Mouse (Mus musculus): Measurements from ENCODE around the gene Klk10. TPM values are rescaled to one million over a fixed set of nuclear protein-coding genes. Genes with fewer than 3 reads are reported as not detected.

Gene Klk10
- 0.58 and 2.3 TPM in 2 replicates for polyA plus RNA-seq (2015; fragmentation: Nextera tagmentation; extraction: Ambion mirVana)

DNA sequence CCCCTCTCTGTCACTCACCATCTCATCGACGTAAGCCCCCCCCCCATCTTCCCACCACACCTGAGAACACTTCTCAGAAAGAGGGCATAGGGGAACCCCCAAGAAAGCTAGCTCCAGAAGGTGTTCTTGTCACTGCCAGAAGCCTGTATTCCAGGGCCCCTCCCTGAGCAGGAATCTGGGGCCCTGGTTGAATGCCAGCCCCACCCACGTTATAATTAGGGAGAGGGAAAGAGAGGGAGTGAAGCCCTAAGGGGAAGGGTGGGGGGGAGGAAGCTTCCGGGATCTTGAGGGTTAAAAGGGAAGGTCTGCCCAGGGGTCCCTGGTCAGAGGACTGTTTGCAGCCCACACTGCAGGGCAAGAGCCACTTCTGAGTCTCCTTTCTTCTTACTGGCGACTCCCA lies at the start of gene Klk10:
Gene Klk10 (plus strand): TSS at position 290 of the 400 bp plus-strand sequence.
- Histone ChIP-seq H3K4me2 (no peak within 1 kb of the TSS), H3K36me3 (no peaks in the 10 kb centered on the region), H3K4me1 (peaks cover 13% of the 10 kb centered on the region), H3K27me3 (peaks cover 9% of the 10 kb centered on the region), H3K9ac (no peak within 1 kb of the TSS), H3K4me3 (replicated peaks) (no peak within 1 kb of the TSS), H3K9me3 (replicated peaks) (no peaks in the 10 kb centered on the region), H3K27ac (no peak within 1 kb of the TSS)
- WGBS = 52% methylated on average over 5 of the region's 5 CpGs
- no peak for ATAC-seq (replicated peaks; ENCODE audit: low FRiP score)

DNA sequence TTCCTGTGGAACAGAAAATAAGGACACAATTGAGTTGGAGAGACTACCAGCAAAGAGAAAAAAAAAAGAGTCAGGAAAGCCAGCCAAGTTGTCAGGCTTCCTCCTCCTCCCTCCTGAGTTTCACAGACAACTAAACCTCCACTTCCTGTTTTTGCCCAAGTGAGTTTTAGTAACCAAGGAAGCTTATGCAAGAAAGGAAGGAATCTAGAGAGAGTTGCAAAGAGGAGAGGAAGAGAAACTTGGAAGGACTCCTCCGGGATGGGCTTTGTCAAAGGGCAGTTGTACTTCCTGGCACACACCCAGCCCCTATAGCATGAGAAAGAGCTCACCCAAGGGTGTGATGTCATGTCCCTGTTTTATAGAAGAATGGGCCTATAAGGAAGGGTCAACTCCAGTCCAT lies 33.0 kb upstream of the Klk10 start:
- Histone ChIP-seq H3K27me3 (no peaks in the 10 kb centered on the region), H3K27ac (no peak overlapping the region), H3K4me2 (no peak overlapping the region), H3K36me3 (no peaks in the 10 kb centered on the region), H3K4me1 (no peaks in the 10 kb centered on the region), H3K4me3 (replicated peaks) (no peak overlapping the region), H3K9me3 (replicated peaks) (no peaks in the 10 kb centered on the region), H3K9ac (no peak overlapping the region)
- no peak for ATAC-seq (replicated peaks; ENCODE audit: low FRiP score)
- 71% methylated on average over 1 of the region's 1 CpGs for WGBS

DNA sequence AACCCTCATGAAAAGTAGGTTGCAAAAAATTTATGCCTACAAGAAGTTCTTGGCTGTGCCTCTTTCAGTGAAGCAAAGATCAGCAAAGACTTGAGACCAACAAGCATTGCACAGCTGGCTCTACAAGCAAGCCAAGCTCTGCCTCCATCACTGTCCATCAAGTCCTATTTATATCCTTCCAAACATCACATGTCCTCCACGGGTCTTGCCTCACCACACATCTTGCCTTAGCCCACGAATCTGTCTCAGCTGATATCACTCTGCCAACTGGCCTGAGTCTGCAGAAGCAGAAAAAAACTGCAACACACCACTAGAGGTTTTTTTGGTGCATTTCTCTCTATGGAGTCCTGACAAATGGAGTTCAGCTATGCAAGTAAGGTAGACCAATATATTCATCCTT lies 28.0 kb upstream of the Klk10 start:
- no peak overlapping the region for H3K4me3 ChIP-seq (replicated peaks)
- no peak for ATAC-seq (replicated peaks; ENCODE audit: low FRiP score)
- WGBS = 62% methylated on average over 2 of the region's 2 CpGs
- H3K4me1 ChIP-seq = no peaks in the 10 kb centered on the region
- H3K9me3 ChIP-seq (replicated peaks) = no peaks in the 10 kb centered on the region
- no peak overlapping the region for H3K27ac ChIP-seq
- H3K9ac ChIP-seq = no peak overlapping the region
- H3K27me3 ChIP-seq = no peaks in the 10 kb centered on the region
- no peak overlapping the region for H3K4me2 ChIP-seq
- H3K36me3 ChIP-seq = no peaks in the 10 kb centered on the region

DNA sequence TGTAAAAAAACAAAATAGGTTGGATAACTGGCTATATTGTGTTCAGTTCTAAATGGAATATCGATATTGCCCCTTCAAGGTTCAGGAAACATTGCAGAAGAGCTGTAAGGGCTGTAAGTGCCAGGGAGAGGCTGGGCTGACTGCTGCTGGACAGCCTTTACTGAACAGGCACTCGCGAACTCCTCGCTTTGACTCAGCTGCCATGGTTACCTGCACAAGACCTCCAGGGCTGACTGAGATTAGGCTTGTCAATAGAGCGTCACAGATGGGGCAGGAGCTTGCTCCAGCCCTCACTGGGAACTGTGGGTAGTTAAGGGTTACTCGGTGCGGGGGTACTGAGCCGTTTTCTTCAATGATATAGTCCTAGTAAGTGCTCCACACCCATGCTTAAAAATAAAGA lies 14.4 kb upstream of the Klk10 start:
- no peaks in the 10 kb centered on the region for H3K4me1 ChIP-seq
- H3K27me3 ChIP-seq = no peaks in the 10 kb centered on the region
- 54% methylated on average over 8 of the region's 8 CpGs for WGBS
- no peak overlapping the region for H3K4me2 ChIP-seq
- H3K36me3 ChIP-seq = no peaks in the 10 kb centered on the region
- H3K27ac ChIP-seq = no peak overlapping the region
- no peak for ATAC-seq (replicated peaks; ENCODE audit: low FRiP score)
- no peaks in the 10 kb centered on the region for H3K9me3 ChIP-seq (replicated peaks)
- H3K4me3 ChIP-seq (replicated peaks) = no peak overlapping the region
- H3K9ac ChIP-seq = no peak overlapping the region

DNA sequence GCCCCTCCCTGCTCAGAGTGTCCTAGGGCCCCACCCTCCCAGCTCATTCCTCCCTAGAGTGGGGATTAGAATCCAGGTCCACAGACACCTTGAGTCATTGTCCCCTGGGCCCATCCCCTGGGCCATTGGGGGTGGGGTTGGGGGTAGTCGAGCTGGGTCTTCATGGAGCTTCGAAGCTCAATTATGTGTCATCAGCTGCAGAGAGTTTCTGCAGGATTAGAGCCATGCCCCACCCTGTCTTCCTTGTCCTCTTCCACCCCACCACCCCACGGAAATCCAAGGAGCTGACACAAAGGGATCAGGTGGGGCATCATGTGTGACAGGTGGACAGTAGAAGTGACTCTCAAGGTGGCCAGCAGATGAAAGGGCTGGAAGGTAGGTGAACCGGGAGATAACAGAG lies 12.2 kb upstream of the Klk10 start, which contains the start of gene Klk12:
Gene Klk12 (plus strand): TSS at position 301 of the 400 bp plus-strand sequence.
- Histone ChIP-seq H3K27me3 (no peaks in the 10 kb centered on the region), H3K9me3 (replicated peaks) (no peaks in the 10 kb centered on the region), H3K4me1 (no peaks in the 10 kb centered on the region), H3K4me3 (replicated peaks) (no peak within 1 kb of the TSS), H3K4me2 (no peak within 1 kb of the TSS), H3K27ac (no peak within 1 kb of the TSS), H3K9ac (no peak within 1 kb of the TSS), H3K36me3 (no peaks in the 10 kb centered on the region)
- no peak for ATAC-seq (replicated peaks; ENCODE audit: low FRiP score)
- WGBS = 79% methylated on average over 4 of the region's 4 CpGs

DNA sequence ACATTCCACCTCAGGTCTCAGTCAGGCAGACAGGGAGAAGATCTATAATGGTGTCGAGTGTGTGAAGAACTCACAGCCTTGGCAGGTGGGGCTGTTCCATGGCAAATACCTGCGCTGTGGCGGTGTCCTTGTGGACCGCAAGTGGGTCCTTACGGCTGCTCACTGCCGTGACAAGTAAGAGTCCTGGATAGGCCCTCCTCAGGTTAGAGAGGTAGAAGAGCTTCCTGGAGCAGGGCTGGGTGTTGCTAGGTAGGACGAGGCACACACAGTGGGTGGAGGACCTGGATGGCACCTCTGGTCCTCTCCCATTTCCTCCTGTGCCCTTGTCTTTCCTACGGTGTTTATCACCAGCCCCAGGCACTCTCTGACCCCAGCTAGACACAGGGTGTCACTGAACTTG lies 11.2 kb upstream of the Klk10 start:
- Histone ChIP-seq H3K27me3 (no peaks in the 10 kb centered on the region), H3K27ac (no peak overlapping the region), H3K9me3 (replicated peaks) (no peaks in the 10 kb centered on the region), H3K4me1 (no peaks in the 10 kb centered on the region), H3K4me2 (no peak overlapping the region), H3K9ac (no peak overlapping the region), H3K36me3 (no peaks in the 10 kb centered on the region), H3K4me3 (replicated peaks) (no peak overlapping the region)
- ATAC-seq (replicated peaks; ENCODE audit: low FRiP score) = no peak
- 87% methylated on average over 8 of the region's 8 CpGs for WGBS

DNA sequence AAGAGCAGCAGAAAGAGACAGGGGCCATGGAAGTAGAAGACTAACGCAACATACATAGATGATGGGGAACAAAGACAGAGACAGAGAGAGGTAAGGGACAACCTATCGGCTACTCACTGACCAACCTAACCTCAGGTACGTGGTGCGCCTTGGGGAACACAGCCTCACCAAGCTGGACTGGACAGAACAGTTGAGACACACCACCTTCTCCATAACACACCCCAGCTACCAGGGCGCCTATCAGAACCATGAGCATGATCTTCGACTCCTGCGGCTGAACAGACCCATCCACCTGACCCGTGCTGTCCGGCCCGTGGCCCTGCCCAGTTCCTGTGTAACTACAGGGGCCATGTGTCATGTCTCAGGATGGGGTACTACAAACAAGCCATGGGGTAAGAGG lies 10.1 kb upstream of the Klk10 start:
- H3K4me1 ChIP-seq = 0 out of 2 replicates have a peak, but pooled peaks cover 2% of the 10 kb centered on the region
- no peaks in the 10 kb centered on the region for H3K27me3 ChIP-seq
- WGBS = 98% methylated on average over 10 of the region's 10 CpGs
- no peak overlapping the region for H3K9ac ChIP-seq
- H3K9me3 ChIP-seq (replicated peaks) = no peaks in the 10 kb centered on the region
- no peak for ATAC-seq (replicated peaks; ENCODE audit: low FRiP score)
- H3K4me3 ChIP-seq (replicated peaks) = no peak overlapping the region
- no peaks in the 10 kb centered on the region for H3K36me3 ChIP-seq
- H3K27ac ChIP-seq = no peak overlapping the region
- no peak overlapping the region for H3K4me2 ChIP-seq

DNA sequence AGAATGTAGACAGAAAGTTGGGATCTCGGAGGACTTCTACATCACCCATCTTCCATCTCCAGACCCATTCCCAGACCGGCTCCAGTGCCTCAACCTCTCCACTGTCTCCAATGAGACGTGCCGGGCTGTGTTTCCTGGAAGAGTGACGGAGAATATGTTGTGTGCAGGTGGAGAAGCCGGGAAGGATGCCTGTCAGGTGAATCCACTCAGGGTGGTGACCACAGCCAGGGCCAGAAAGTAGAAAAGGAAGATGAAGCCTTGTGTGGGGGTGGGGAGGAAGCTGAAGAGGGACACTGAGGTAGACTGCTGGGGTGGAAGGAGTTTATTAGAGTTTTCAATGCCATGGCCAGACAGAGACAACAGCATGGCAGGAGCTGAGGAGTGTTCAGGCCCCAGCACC lies 8.9 kb upstream of the Klk10 start:
- H3K9me3 ChIP-seq (replicated peaks) = no peaks in the 10 kb centered on the region
- H3K4me2 ChIP-seq = no peak overlapping the region
- H3K36me3 ChIP-seq = no peaks in the 10 kb centered on the region
- 86% methylated on average over 6 of the region's 6 CpGs for WGBS
- no peak overlapping the region for H3K4me3 ChIP-seq (replicated peaks)
- ATAC-seq (replicated peaks; ENCODE audit: low FRiP score) = no peak
- no peak overlapping the region for H3K9ac ChIP-seq
- H3K27ac ChIP-seq = no peak overlapping the region
- 0 out of 2 replicates have a peak, but pooled peaks cover 2% of the 10 kb centered on the region for H3K4me1 ChIP-seq
- no peaks in the 10 kb centered on the region for H3K27me3 ChIP-seq

DNA sequence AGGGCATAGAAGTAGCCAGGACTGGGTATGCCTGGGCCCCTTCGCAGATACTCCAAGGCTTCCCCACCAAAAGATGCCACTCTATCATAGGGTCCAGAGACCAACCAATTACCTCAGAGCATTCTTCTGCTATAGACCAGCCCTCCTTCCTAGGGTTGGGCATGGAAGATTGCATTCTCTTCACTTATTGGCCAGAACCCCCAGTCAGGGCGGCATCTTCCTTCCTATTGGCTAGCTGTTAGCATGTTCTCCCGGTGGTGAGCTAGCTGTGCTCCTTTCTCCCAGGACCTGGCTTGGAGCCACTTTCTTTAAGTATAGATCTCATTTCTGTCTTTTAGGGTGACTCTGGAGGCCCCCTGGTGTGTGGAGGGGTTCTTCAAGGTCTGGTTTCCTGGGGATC lies 7.9 kb upstream of the Klk10 start:
- no peaks in the 10 kb centered on the region for H3K27me3 ChIP-seq
- H3K4me1 ChIP-seq = 0 out of 2 replicates have a peak, but pooled peaks cover 2% of the 10 kb centered on the region
- no peaks in the 10 kb centered on the region for H3K36me3 ChIP-seq
- ATAC-seq (replicated peaks; ENCODE audit: low FRiP score) = no peak
- H3K4me2 ChIP-seq = no peak overlapping the region
- H3K27ac ChIP-seq = no peak overlapping the region
- no peak overlapping the region for H3K9ac ChIP-seq
- no peaks in the 10 kb centered on the region for H3K9me3 ChIP-seq (replicated peaks)
- WGBS = 81% methylated on average over 3 of the region's 3 CpGs
- H3K4me3 ChIP-seq (replicated peaks) = no peak overlapping the region

DNA sequence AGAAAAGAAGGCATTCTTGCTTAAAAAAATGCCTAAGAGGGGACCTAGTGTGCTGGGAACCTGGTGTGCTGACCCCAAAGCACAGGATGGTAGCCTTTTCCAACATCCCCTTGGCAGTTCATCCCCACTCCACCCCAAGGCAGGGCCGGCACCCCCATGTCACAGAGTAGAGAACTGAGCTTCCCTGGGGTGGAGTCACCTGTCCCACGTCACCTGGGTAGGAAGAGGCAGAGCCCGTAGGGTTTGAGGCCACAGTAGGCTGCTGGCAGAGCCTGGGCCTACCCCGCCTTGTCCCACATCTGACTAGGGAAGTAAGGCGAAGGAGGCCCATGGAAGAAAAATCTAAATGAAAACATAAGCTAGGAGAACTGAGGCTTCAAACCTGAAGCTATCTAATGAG lies 6.5 kb upstream of the Klk10 start, which contains the start of gene Klk11:
Gene Klk11 (plus strand): TSS at position 241 of the 400 bp plus-strand sequence.
- Histone ChIP-seq H3K4me1 (0 out of 2 replicates have a peak, but pooled peaks cover 2% of the 10 kb centered on the region), H3K4me2 (no peak within 1 kb of the TSS), H3K36me3 (no peaks in the 10 kb centered on the region), H3K27me3 (no peaks in the 10 kb centered on the region), H3K9me3 (replicated peaks) (no peaks in the 10 kb centered on the region), H3K9ac (no peak within 1 kb of the TSS), H3K4me3 (replicated peaks) (no peak within 1 kb of the TSS), H3K27ac (no peak within 1 kb of the TSS)
- ATAC-seq (replicated peaks; ENCODE audit: low FRiP score) = no peak
- WGBS = 92% methylated on average over 5 of the region's 5 CpGs

DNA sequence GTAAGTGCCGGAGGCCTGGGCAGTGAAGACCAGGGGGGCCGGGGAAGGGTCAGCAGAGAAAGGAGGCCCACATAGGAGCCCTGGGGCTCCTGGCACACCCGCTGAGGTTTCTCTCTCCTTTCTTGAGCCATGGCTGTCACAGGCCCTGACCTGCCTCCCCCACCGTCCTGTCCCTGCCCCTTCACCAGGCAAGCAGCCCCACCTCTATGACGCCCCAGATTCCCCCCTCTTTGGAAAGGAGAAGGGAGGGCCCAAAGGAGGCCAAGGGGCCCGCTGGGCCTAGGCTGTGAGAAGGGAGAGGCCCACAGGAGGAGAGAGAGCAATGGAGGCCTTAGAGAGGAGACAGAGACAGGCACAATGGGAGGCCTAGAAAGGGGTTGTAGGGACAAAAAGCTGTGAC lies 6.0 kb upstream of the Klk10 start:
- H3K4me1 ChIP-seq = 0 out of 2 replicates have a peak, but pooled peaks cover 2% of the 10 kb centered on the region
- H3K4me2 ChIP-seq = no peak overlapping the region
- H3K27me3 ChIP-seq = no peaks in the 10 kb centered on the region
- no peak overlapping the region for H3K4me3 ChIP-seq (replicated peaks)
- no peaks in the 10 kb centered on the region for H3K9me3 ChIP-seq (replicated peaks)
- no peak for ATAC-seq (replicated peaks; ENCODE audit: low FRiP score)
- H3K27ac ChIP-seq = no peak overlapping the region
- H3K9ac ChIP-seq = no peak overlapping the region
- WGBS = 70% methylated on average over 6 of the region's 6 CpGs
- H3K36me3 ChIP-seq = no peaks in the 10 kb centered on the region

DNA sequence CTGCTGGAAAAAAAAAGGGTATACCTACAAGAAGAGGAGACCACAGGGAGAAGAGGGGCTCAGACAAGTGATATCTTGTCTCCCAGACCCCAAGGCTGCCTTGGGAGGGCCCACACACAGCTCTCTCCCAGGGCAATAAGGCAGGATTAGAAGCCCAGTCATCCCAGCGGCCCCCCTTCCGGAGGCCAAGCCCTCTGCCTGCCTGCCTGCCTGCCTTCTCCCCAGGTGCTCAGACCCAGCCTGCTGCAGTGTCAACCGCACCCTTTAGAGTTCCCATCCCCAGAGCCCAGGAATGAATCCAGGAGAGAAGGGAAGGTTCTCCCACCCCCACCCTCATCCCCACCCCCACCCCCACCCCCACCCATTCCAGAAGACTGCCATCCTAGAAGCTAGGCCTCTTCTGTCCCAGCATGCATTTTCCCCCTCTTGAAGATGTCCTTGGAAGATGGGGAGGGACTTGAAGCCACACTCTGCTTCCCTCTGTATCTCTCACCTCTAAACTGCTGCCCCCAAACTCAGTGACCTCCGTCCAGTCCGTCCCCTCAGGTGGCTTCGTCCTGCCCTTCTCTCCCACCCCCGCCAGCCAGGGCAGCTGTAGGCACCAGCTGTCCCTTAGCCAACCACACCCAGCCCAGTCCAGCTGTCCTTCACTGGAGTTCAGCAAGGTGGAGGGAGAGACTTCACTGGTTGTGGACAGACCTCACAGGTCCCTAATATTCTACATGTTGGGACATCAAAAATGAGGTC lies 5.4 kb upstream of the Klk10 start:
- H3K4me2 ChIP-seq = no peak overlapping the region
- H3K9ac ChIP-seq = no peak overlapping the region
- no peak for ATAC-seq (replicated peaks; ENCODE audit: low FRiP score)
- 55% methylated on average over 7 of the region's 7 CpGs for WGBS
- H3K36me3 ChIP-seq = no peaks in the 10 kb centered on the region
- H3K27ac ChIP-seq = no peak overlapping the region
- H3K4me3 ChIP-seq (replicated peaks) = no peak overlapping the region
- H3K9me3 ChIP-seq (replicated peaks) = no peaks in the 10 kb centered on the region
- H3K27me3 ChIP-seq = no peaks in the 10 kb centered on the region
- H3K4me1 ChIP-seq = 0 out of 2 replicates have a peak, but pooled peaks cover 2% of the 10 kb centered on the region

DNA sequence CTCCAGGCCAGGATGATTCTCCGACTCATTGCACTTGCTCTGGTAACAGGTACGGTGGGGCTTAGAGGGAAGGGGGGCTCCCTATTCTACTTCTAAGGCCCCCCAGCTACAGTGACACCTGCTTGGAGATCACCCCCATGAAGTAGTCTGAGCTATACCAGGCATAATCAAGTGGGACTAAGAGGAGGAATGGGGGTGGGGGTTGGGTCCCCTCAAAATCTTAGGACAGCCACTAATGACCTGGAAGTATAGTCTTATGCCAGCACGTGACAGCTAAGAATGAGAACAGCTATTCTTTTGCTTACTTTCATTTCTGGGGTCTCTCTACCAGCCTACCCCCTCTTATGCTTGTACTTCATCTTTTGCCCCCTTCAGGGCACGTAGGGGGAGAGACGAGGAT lies 4.3 kb upstream of the Klk10 start:
- H3K36me3 ChIP-seq = no peaks in the 10 kb centered on the region
- no peak overlapping the region for H3K4me2 ChIP-seq
- H3K27ac ChIP-seq = no peak overlapping the region
- H3K27me3 ChIP-seq = no peaks in the 10 kb centered on the region
- no peaks in the 10 kb centered on the region for H3K9me3 ChIP-seq (replicated peaks)
- no peak overlapping the region for H3K4me3 ChIP-seq (replicated peaks)
- 91% methylated on average over 5 of the region's 5 CpGs for WGBS
- no peak for ATAC-seq (replicated peaks; ENCODE audit: low FRiP score)
- no peak overlapping the region for H3K9ac ChIP-seq
- peaks cover 7% of the 10 kb centered on the region; the same call in 1 of the 2 replicates for H3K4me1 ChIP-seq
